Mouse (Mus musculus) G1E-ER4 (cell line): ENCODE data around the gene Mri1. TPM values are rescaled to one million over a fixed set of nuclear protein-coding genes. Genes with fewer than 3 reads are reported as not detected.

Source experiments
- GATA1 ChIP-seq: IDR thresholded peaks from one replicate; pipeline ENCODE4 v1.8.0; 2012; ENCODE audit warnings: low read length, inconsistent platforms
- polyA plus RNA-seq: library from polyadenylated mRNA; stranded (reverse); fragments of >175 nt; gene quantifications from 2 replicates; pipeline ENCODE4 v1.2.3, GENCODE M21; 2012

Mri1 gene
- polyA plus RNA-seq, 1 experiment: 105 TPM

- no peak for TF ChIP-seq GATA1
Measured at GRCm38 (mm10) chr8:84249257-84250170, 7.6 kb downstream of the Mri1 start, which contains the start of gene D8Ertd738e. D8Ertd738e (minus strand) TSS chr8:84249719.

- TF ChIP-seq GATA1: no peak
Measured at GRCm38 (mm10) chr8:84241821-84242220, 15.3 kb downstream of the Mri1 start.

GRCm38 (mm10) chr8:84241167-84241566 is 16.0 kb downstream of the Mri1 start:
- no peak for TF ChIP-seq GATA1

- no peak for TF ChIP-seq GATA1
Measured at GRCm38 (mm10) chr8:84237542-84238229, 19.4 kb downstream of the Mri1 start.

GRCm38 (mm10) chr8:84236998-84237473 is 20.1 kb downstream of the Mri1 start, which contains the start of gene Zswim4:
Zswim4 (minus strand) TSS chr8:84237055.
- no peak for TF ChIP-seq GATA1

GRCm38 (mm10) chr8:84236410-84236997 is 20.6 kb downstream of the Mri1 start:
- TF ChIP-seq GATA1: no peak

- TF ChIP-seq GATA1: no peak
Measured at GRCm38 (mm10) chr8:84235746-84236409, 21.2 kb downstream of the Mri1 start.

GRCm38 (mm10) chr8:84233055-84233454 is 24.1 kb downstream of the Mri1 start:
- no peak for TF ChIP-seq GATA1

- TF ChIP-seq GATA1: no peak
Measured at GRCm38 (mm10) chr8:84230735-84231134, 26.4 kb downstream of the Mri1 start.

- TF ChIP-seq GATA1: no peak
Measured at GRCm38 (mm10) chr8:84223322-84224029, 33.6 kb downstream of the Mri1 start.

- no peak for TF ChIP-seq GATA1
Measured at GRCm38 (mm10) chr8:84222566-84223165, 34.5 kb downstream of the Mri1 start.

- no peak for TF ChIP-seq GATA1
Measured at GRCm38 (mm10) chr8:84220105-84220504, 37.0 kb downstream of the Mri1 start.

- no peak for TF ChIP-seq GATA1
Measured at GRCm38 (mm10) chr8:84218143-84218542, 39.0 kb downstream of the Mri1 start.

- TF ChIP-seq GATA1: no peak
Measured at GRCm38 (mm10) chr8:84217206-84217605, 39.9 kb downstream of the Mri1 start.

GRCm38 (mm10) chr8:84213277-84213676 is 43.8 kb downstream of the Mri1 start:
- TF ChIP-seq GATA1: no peak
